Mouse (Mus musculus) ES-Bruce4 (cell line): ENCODE results near the gene Zfp296. TPM values are rescaled to one million over a fixed set of nuclear protein-coding genes. Genes with fewer than 3 reads are reported as not detected.
A peak's percentile ranks its signal among the peaks of the same experiment; 100 is the strongest.

Experiments
- H3K27ac ChIP-seq: 2 replicates; pipeline ENCODE4 v1.5.1; 2012; ENCODE audit warnings: low read length, inconsistent platforms; ENCODE audit not compliant: insufficient read depth
- H3K27me3 ChIP-seq: 2 replicates; pipeline ENCODE4 v1.6.1; 2012; ENCODE audit warnings: mild to moderate bottlenecking, low read length, inconsistent platforms; ENCODE audit not compliant: control insufficient read depth, poor library complexity, insufficient read depth, severe bottlenecking
- H3K36me3 ChIP-seq: 2 replicates; pipeline ENCODE4 v1.6.1; 2012; ENCODE audit warnings: inconsistent platforms, mild to moderate bottlenecking, low read length, moderate library complexity; ENCODE audit not compliant: control insufficient read depth, poor library complexity, insufficient read depth, severe bottlenecking
- H3K4me1 ChIP-seq: one replicate; pipeline ENCODE4 v1.8.1; 2011; ENCODE audit warnings: low read length; ENCODE audit not compliant: control insufficient read depth, insufficient read depth
- H3K4me3 ChIP-seq: 2 replicates; pipeline ENCODE4 v1.5.1; 2011; ENCODE audit warnings: low read depth, mild to moderate bottlenecking, low read length
- H3K9ac ChIP-seq: 2 replicates; pipeline ENCODE4 v1.6.1; 2012; ENCODE audit warnings: low read depth, mild to moderate bottlenecking, inconsistent platforms; ENCODE audit not compliant: poor library complexity, severe bottlenecking
- H3K9me3 ChIP-seq: replicated peaks from 2 replicates; pipeline ENCODE4 v1.6.1; 2012; ENCODE audit warnings: mild to moderate bottlenecking, low read length, inconsistent platforms; ENCODE audit not compliant: control insufficient read depth, poor library complexity, insufficient read depth, severe bottlenecking
- CTCF ChIP-seq: IDR thresholded peaks from one replicate; pipeline ENCODE4 v1.8.1; 2011; ENCODE audit warnings: low read depth, low read length
- EP300 ChIP-seq: IDR thresholded peaks from 2 replicates; pipeline ENCODE4 v1.6.1; 2011; ENCODE audit warnings: low read depth, low read length; ENCODE audit not compliant: insufficient read depth
- POLR2A ChIP-seq: IDR thresholded peaks from one replicate; pipeline ENCODE4 v1.8.1; 2011; ENCODE audit warnings: low read length; ENCODE audit not compliant: insufficient read depth
- polyA plus RNA-seq: library from polyadenylated mRNA; stranded (reverse); fragments of >200 nt; gene quantifications from 2 replicates; pipeline ENCODE4 v1.2.4, GENCODE M21; 2011; ENCODE audit warnings: low read depth; ENCODE audit not compliant: missing spikeins, insufficient read depth, insufficient read length

Gene Zfp296
- polyA plus RNA-seq, 1 experiment = 21.5 TPM

- no peaks in the 10 kb centered on the region for H3K36me3 ChIP-seq
- H3K27ac ChIP-seq = peak overlapping the region; percentile 37; the same call in 1 of the 2 replicates
- no peak overlapping the region for H3K9ac ChIP-seq
Measured at GRCm38 (mm10) chr7:19609641-19610332, 32.7 kb downstream of the Zfp296 start.

DNA sequence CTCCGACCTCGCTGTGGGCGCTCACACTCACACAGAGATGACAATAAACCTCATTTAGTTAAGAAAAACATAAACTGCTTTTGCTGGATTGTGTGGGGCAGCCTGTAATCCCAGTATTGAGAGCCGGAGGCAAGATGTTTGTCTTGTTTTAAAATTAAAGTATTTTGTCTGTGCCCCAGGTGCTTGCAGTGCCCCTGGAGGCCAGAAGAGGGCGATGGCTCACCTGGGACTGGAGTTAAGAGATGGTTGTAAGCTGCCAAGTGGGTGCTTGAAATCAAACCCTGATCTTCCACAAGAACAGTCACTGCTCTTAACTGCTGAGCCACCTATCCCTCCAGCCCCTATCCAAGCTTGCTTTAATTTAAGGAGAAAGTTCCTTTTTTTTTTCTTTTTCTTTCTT is 33.9 kb downstream of the Zfp296 start:
- Histone ChIP-seq H3K36me3 (no peaks in the 10 kb centered on the region), H3K27me3 (no peaks in the 10 kb centered on the region), H3K27ac (no peak overlapping the region), H3K9ac (no peak overlapping the region), H3K4me1 (no peaks in the 10 kb centered on the region), H3K4me3 (no peak overlapping the region), H3K9me3 (no peaks in the 10 kb centered on the region)
- TF ChIP-seq EP300 = no peak
- TF ChIP-seq CTCF = peak; percentile 50

More at GRCm38 (mm10) chr7:19609641-19610332, 32.7 kb downstream of the Zfp296 start:
- H3K27me3 ChIP-seq = no peaks in the 10 kb centered on the region
- H3K9me3 ChIP-seq = no peaks in the 10 kb centered on the region
- no peaks in the 10 kb centered on the region for H3K4me1 ChIP-seq
- no peak overlapping the region for H3K4me3 ChIP-seq
- TF ChIP-seq CTCF (peak; percentile 12), EP300 (no peak)

- no peak overlapping the region for H3K27ac ChIP-seq
- no peaks in the 10 kb centered on the region for H3K36me3 ChIP-seq
- no peaks in the 10 kb centered on the region for H3K27me3 ChIP-seq
- H3K9ac ChIP-seq = no peak overlapping the region
- no peaks in the 10 kb centered on the region for H3K9me3 ChIP-seq
- no peak overlapping the region for H3K4me3 ChIP-seq
- TF ChIP-seq EP300 = no peak
- TF ChIP-seq POLR2A = no peak
- no peak for TF ChIP-seq CTCF
- no peaks in the 10 kb centered on the region for H3K4me1 ChIP-seq
Measured at GRCm38 (mm10) chr7:19615036-19615577, 38.0 kb downstream of the Zfp296 start.

DNA sequence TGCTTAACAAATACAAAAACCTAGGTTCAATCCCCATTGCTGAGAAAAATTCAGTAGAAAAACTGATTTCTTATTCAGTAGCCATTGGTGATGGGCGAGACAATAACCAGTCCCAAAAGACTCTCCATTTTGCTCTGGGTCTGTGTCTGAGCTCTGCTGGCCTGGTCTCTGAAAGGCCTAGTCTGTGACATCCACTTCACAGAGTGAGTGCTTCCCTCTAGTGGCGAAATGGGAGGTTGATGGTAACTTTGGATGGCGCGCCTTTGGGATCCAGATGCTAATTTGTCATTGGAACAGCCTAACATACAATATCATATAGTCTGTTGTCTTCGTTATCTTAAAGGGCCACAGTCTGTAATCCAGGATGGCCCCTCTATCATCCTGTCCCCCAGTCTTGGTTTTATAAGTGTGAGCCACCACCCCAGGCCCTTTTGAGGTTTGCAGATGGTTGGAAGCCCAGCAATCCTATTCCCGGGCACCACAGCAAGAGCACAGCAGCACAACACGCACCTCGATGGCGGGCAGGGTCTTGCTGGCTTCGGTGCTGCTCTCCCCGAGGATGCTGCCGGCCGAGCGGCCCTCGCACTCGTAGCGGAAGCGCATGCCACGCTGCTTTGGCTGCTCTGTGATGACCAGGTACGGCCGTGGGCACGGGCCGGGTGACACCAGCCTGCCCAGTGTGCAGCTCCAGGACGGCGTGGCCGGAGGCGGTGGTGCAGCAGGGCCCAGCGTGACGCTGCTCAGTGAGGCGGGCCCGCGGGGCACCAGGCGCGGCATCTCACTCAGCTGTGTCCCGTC is 42.1 kb downstream of the Zfp296 start:
- Histone ChIP-seq H3K36me3 (no peaks in the 10 kb centered on the region), H3K4me3 (peak overlapping the region; percentile 53), H3K27ac (no peak overlapping the region), H3K27me3 (no peaks in the 10 kb centered on the region), H3K9ac (peak overlapping the region; percentile 15), H3K4me1 (no peaks in the 10 kb centered on the region), H3K9me3 (no peaks in the 10 kb centered on the region)
- TF ChIP-seq CTCF (peak; percentile 77), EP300 (no peak)

DNA sequence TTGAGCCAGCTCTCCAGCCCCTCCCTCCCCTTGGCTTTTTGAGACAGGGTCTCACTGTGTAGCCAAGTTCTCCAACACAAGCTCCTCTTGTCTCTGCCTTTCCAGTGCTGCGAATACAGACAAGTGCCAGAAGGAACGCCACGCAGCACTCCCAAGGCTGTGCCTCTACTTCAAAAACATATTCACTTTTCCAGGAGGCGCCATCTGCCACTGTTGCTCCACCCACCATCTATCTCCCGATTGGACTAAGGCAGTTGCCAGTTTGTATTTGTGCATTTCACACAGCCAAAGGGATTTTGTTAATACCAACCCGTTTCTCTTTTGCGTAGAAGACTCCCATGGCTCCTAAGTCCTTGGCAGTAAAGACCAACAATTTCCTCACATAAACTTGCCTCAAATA is 43.7 kb downstream of the Zfp296 start:
- Histone ChIP-seq H3K4me1 (no peaks in the 10 kb centered on the region), H3K27me3 (no peaks in the 10 kb centered on the region), H3K9me3 (no peaks in the 10 kb centered on the region), H3K36me3 (no peaks in the 10 kb centered on the region), H3K4me3 (no peak overlapping the region), H3K9ac (no peak overlapping the region), H3K27ac (no peak overlapping the region)
- no peak for TF ChIP-seq POLR2A
- no peak for TF ChIP-seq EP300
- no peak for TF ChIP-seq CTCF

DNA sequence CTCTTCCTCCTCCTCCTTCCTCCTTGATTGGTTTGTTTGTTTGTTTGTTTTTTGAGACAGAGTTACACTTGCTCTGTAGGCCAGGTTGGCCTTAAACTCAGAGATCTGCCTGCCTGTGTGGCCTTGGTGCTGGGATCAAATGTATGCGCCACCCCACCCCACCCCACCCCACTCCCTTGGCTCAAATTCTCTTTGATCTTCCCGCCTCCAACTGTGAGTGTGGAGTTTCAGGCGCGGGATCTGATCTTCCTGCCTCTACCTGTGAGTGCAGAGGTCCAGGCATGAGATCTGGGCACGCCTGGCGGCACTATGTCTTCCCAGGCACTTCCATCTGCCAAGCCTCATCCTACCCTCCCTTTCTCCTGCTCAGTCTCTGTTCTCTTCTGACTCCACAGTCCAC is 45.2 kb downstream of the Zfp296 start:
- TF ChIP-seq POLR2A (no peak), CTCF (no peak), EP300 (no peak)
- Histone ChIP-seq H3K4me3 (no peak overlapping the region), H3K27me3 (no peaks in the 10 kb centered on the region), H3K9ac (no peak overlapping the region), H3K4me1 (no peaks in the 10 kb centered on the region), H3K36me3 (no peaks in the 10 kb centered on the region), H3K9me3 (no peaks in the 10 kb centered on the region), H3K27ac (no peak overlapping the region)
